Mouse (Mus musculus) heart, adult 2 months (tissue): ENCODE results near the gene Ackr1.

ENCODE experiments used
- CTCF ChIP-seq: fragments of 200-600 bp; IDR thresholded peaks from 2 replicates; pipeline ENCODE4 v1.8.1; 2022; ENCODE audit warnings: antibody characterized with exemption, mild to moderate bottlenecking, moderate library complexity
- EP300 ChIP-seq: fragments of 200-500 bp; IDR thresholded peaks from 2 replicates; pipeline ENCODE4 v1.6.1; 2011; ENCODE audit warnings: low read depth, low read length, control low read depth; ENCODE audit not compliant: insufficient read depth
- POLR2A ChIP-seq: fragments of 200-500 bp; IDR thresholded peaks from 2 replicates; pipeline ENCODE4 v1.6.1; 2011; ENCODE audit warnings: mild to moderate bottlenecking, low read depth, low read length, control low read depth; ENCODE audit not compliant: insufficient read depth

GRCm38 (mm10) chr1:173317925-173318477, 15.5 kb downstream of the Ackr1 start:
- TF ChIP-seq CTCF (no peak), POLR2A (no peak), EP300 (no peak)
